Mouse (Mus musculus): ENCODE results near the gene Txnrd3.

Gene Txnrd3

GRCm38 (mm10) chr6:89643798-89644270 lies at the start of gene Txnrd3:
Txnrd3 (plus strand) TSS chr6:89643988.
- peak; percentile 97 for DNase-seq

- peak; percentile 96 for DNase-seq
Measured at GRCm38 (mm10) chr6:89595018-89595776, 48.6 kb upstream of the Txnrd3 start, which contains the start of gene Chchd6. Chchd6 (minus strand) TSS chr6:89595652.

- DNase-seq: no peak
Measured at GRCm38 (mm10) chr6:89595777-89596146, 48.0 kb upstream of the Txnrd3 start.

GRCm38 (mm10) chr6:89596510-89596909 lies 47.3 kb upstream of the Txnrd3 start:
- DNase-seq: no peak

- DNase-seq: no peak
Measured at GRCm38 (mm10) chr6:89606096-89606495, 37.7 kb upstream of the Txnrd3 start.

GRCm38 (mm10) chr6:89607999-89608398 lies 35.8 kb upstream of the Txnrd3 start:
- DNase-seq: peak; percentile 27

DNA sequence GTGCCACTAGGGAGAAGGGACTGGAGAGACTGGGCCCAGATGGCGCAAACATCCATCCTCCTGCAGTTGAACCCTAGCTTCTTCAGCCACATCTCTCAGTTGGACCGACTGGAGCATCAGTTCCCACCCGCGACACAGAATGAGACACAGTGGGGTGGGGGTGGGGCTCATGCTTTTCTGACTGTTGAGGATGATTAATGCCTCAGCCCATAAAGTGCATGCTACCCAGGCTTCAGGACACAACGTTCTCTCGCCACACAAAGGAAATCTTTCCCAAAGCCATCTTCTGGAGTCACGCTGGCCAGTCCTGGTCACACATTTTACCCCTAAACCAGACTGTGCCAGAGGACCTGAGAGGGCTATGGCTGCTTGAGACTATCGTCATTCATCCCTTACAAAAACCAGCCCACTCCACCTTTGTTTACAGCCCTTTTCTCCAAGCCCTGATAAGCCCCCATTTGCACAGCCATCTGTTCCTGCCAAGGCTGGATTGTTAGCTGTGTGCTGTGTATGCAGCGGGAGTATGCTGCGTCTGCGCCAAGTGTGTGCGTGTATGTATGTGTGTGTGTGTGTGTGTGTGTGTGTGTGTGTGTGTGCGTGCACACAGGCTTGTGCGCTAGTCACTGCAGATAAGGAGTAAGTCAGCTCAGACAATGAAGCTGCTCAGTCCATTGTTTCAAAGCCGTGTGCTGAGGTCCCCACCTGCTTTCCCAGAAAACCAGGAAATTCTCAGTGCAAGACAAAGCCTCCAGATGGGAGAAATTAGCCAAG lies 30.3 kb upstream of the Txnrd3 start:
- DNase-seq: no peak

DNA sequence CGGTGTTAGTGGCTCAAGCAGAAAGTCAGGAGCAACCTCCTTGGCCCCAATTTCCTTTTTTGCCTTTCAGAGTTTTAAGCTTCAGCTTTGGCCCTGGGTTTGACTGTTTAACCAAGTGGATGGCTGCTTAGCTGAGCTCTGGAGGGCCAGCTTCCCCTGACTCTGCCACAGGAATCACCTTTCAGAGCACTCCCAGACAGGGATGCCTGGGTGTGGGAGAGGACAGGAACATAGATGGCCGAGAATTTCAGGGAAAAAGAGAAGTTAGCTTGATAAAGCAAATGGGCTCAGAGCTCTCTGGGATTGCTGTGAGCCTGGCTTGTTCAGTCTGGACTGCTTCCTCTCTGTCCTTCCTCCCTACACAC lies 29.7 kb upstream of the Txnrd3 start:
- no peak for DNase-seq

- peak; percentile 92 for DNase-seq
Measured at GRCm38 (mm10) chr6:89614596-89615372, 29.0 kb upstream of the Txnrd3 start.

- DNase-seq: peak; percentile 46
Measured at GRCm38 (mm10) chr6:89615373-89615755, 28.4 kb upstream of the Txnrd3 start.

DNA sequence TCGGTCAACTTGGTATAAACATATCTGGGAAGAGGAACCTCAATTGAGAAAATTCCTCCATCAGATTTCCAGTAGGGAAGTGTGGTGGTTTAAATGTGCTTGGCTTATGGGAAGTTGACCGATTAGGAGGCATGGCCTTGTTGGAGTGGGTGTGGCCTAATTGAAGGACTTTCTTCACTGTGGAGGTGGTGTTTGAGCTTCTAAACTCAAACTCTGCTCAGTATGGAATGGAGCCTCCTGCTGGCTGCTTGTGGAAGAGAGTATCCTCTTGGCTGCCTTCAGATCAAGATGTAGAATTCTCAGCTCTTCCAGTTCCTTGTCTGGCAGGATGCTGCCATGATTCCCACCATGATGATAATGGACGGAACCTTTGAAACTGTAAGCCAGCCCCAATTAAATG lies 21.1 kb upstream of the Txnrd3 start:
- DNase-seq: no peak

GRCm38 (mm10) chr6:89628045-89628785 lies 15.6 kb upstream of the Txnrd3 start:
- DNase-seq: no peak

DNA sequence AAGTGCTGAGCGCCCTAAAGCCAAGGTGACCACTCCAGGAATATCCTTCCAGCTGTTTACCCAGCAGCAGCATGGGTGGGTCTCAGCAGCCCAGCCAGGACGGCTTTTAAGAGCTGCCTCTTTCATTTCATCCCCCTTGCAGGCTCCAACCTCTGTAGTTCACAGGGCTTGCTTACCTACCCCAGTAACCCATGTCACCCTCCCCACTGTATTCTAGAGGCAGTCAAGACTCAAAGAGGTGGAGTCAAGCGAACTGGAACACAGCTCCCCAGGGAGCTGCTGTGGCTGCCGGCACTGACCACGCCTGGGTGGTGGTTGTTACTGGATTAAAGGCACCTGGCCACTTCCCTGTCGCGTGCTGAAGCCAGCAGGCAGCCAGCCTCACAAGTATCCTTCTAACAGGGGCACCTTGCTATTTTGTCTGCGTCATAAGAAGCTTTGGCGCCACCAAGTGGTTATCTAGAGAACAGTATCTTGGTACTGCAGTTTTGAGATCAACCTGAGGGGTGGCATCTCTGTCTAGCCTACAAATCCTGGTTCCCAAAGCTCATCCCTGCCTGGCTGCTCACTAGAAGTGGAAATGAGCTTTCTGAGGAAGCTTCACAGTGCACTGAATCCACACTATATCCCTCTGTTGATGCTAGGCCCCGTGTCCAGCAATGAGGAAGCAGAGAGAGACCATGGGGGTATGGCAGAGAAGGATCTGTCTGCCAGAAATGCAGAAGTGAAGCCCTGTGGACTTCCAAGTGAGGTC lies 11.8 kb upstream of the Txnrd3 start:
- DNase-seq: peak; percentile 92

DNA sequence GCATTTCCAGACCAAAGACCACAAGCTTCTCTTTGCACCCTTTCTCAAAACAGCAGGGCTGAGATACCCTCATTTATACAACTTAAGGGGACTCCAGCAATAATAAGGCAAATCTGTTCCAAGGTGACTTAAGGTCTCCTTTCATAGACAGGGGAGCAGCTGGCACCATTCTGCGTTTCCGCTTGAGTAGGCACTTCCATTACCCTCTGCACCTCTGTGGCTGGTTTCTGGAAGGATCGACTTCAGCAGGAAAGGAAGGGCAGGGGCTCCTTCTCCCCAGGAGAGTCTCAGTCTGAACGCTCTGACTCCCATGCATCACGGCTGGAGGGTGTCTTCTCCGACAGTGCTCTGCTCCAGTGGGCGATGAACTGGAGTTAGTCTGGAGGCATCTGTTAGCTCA lies 10.7 kb upstream of the Txnrd3 start:
- no peak for DNase-seq

- DNase-seq: no peak
Measured at GRCm38 (mm10) chr6:89634400-89634799, 9.4 kb upstream of the Txnrd3 start.

DNA sequence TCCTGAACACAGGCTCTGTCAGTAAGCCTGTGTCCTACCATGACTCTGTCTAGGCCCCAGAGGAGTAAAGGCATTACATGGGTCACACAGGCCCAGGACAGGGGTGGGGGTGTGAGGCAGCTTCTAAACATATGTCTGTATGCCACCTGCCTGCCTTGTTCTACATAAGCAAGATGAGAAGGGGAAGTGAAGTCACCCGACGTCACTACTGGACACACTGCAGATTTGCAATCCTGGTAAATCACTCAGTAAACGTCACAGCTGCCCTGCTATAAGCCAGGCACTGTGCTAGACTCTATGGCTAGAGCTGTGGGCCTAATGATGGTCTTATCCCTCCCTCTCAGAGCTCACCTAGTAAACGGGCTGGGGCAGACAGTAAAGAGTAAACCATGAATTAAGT lies 5.8 kb upstream of the Txnrd3 start:
- DNase-seq: no peak

DNA sequence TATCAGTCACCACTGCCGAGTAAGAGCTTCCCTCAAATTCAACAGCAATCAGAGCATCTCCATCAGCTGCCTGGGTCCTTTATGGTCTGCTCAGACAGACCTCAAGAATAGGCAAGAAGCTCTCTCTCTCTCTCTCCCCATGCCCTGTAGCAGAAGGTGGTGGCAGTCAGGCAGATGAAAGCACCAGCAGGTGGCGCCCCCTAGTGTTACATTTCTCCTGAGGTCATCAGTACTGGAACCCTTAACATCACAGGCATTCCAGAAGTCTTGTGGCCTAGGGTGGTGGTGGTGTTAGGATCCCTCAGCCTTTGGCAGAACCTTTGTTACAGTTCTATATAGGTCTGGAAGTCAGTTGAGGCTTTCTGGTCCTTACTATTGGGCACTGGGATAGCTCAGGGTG lies 4.8 kb upstream of the Txnrd3 start:
- peak; percentile 61 for DNase-seq

- DNase-seq: peak; percentile 97
Measured at GRCm38 (mm10) chr6:89644271-89645075, 685 bp downstream of the Txnrd3 start.

DNA sequence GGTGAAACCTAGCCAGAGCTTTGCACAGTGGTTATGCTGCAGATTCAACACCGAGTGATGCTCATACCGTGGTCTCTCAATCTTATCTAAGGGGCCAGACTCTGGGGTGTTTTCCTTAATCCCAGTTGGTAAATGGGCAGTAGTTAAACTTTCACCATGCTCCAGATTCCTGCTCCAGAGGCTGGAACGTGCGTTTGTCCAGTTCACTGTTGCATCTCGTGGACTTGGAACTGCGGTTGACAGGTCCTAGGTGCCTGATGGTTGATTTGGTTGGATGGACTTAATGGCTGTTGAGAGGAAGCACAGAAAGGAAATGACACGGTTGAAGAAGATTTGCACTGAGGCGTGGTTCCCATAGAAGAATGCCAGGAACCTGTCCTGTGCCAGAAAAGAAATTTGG lies 6.1 kb downstream of the Txnrd3 start:
- peak; percentile 94 for DNase-seq

- no peak for DNase-seq
Measured at GRCm38 (mm10) chr6:89651770-89652169, 8.0 kb downstream of the Txnrd3 start.

- DNase-seq: peak; percentile 71
Measured at GRCm38 (mm10) chr6:89655011-89655410, 11.2 kb downstream of the Txnrd3 start.

All from kidney, adult 9 months (tissue).